Mouse (Mus musculus) layer of hippocampus, adult 2 months (tissue): Measurements from ENCODE around the gene Zfp69. TPM values are rescaled to one million over a fixed set of nuclear protein-coding genes. Genes with fewer than 3 reads are reported as not detected.

Experiments
- DNase-seq, 2 experiments: peaks; one replicate each; pipeline ENCODE4 v3.0.0; 2022; ENCODE audit warnings: low spot score in 2 of 2
- H3K27ac ChIP-seq: fragments of 200-600 bp; 2 replicates; pipeline ENCODE4 v1.8.1; 2022
- H3K4me3 ChIP-seq: fragments of 200-600 bp; 2 replicates; pipeline ENCODE4 v1.8.1; 2022; ENCODE audit warnings: mild to moderate bottlenecking
- CTCF ChIP-seq: fragments of 200-600 bp; conservative IDR thresholded peaks from 2 replicates; pipeline ENCODE4 v1.8.1; 2022; ENCODE audit warnings: antibody characterized with exemption, mild to moderate bottlenecking, moderate library complexity
- long read RNA-seq, 2 experiments: library from polyadenylated mRNA; stranded (forward); transcript quantifications; one replicate each; pipeline ENCODE4 v2.0.0; 2021; ENCODE audit warnings: borderline mapping rate in 2 of 2
- total RNA-seq, 2 experiments: library from RNA; stranded (reverse); gene quantifications; 2 replicates each; pipeline ENCODE4 v1.2.3; 2021

Gene Zfp69
- total RNA-seq, result 1 to 10 TPM; 1.5 to 1.7 TPM
- long read RNA-seq, experiment 1, result 0 reads
- long read RNA-seq, experiment 2, partial matches to known transcripts, result 0 of 4 reads
- long read RNA-seq, experiment 2, other reads (novel, unspliced or antisense), result 4 of 4 reads

DNA sequence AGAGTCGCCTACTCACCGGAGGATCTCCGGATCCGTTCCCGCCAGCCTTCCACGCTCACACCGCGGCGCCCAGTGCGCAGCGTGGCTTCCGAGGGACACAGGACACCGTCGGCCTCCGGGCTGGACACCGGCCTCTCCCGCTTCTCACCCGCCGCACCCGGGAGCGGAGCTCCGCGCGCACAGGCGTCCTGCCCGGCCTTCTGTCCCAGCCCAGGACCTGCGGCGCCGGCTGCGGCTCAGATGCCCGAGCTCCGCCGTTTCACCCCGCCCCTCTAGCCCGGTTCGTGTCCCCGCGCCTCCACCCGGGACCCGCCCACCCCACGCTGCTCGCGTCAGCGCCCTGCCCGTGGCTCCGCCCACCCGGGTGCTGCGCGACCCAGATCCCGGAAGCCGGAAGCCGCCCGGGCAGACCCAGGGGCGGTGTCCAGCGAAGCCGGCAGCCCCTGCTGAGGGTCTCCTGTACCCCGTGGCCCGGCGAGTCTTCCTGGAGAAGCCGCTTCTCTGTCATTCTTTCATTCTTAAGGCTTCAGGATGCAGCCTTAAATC, at the start of gene Zfp69:
Gene Zfp69 (minus strand): TSS at position 272 of the 546 bp plus-strand sequence.
- Histone ChIP-seq H3K4me3 (peak within 1 kb of the TSS; percentile 61), H3K27ac (peak within 1 kb of the TSS; percentile 93)
- TF ChIP-seq CTCF, result no peak
- peak; percentile 84 to 87 for DNase-seq

DNA sequence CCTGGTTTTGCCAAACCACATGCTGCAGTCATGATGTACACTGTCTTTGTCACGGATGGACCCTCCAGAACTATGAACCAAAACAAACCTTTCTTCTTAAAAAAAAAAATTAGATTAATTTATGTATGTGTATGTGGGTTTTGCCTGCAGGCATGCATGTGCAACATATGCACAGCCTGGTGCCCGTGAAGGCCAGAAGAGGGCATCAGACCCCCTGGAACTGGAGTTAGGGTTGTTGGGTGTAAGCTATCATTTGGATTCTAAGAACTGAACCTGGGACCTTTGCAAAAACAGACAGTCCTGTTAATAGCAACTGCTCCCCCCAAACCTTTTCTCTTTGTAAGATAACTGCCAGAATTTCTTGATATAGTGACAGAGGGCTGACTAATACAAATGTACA, 49.5 kb upstream of the Zfp69 start:
- DNase-seq, result no peak
- H3K4me3 ChIP-seq, result no peak overlapping the region
- peak; percentile 41 for TF ChIP-seq CTCF
- peak overlapping the region; percentile 90 for H3K27ac ChIP-seq

GRCm38 (mm10) chr4:120995911-120996310, 44.4 kb upstream of the Zfp69 start:
- no peak for DNase-seq
- Histone ChIP-seq H3K4me3 (no peak overlapping the region), H3K27ac (peak overlapping the region; percentile 11; the same call in 1 of the 2 replicates)
- no peak for TF ChIP-seq CTCF

DNA sequence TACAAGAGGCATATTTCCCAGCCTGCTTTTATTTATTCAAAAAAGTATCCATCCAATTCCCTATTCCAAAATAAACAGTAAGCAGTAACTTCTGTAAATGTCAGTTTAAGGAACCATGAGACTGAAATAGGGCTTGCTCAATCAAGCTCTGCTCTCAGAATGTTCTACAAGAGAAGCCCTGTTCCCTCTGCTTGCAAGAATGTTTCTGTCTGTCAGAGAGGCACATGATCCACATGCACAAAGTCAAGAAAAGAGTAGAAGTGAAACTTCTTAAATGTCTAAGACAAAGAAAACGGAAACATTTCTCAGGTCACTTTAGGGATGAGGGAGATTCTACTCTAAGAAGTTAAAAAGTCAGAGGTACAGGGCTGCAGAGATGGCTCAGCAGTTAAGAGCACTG, 41.5 kb upstream of the Zfp69 start:
- Histone ChIP-seq H3K27ac (peak overlapping the region; percentile 21; the same call in 1 of the 2 replicates), H3K4me3 (no peak overlapping the region)
- TF ChIP-seq CTCF, result no peak
- DNase-seq, result no peak

GRCm38 (mm10) chr4:120992284-120992683, 40.8 kb upstream of the Zfp69 start:
- H3K27ac ChIP-seq, result peak overlapping the region; percentile 21; the same call in 1 of the 2 replicates
- H3K4me3 ChIP-seq, result no peak overlapping the region
- DNase-seq, result no peak
- TF ChIP-seq CTCF, result no peak

- TF ChIP-seq CTCF, result no peak
- Histone ChIP-seq H3K4me3 (no peak overlapping the region), H3K27ac (no peak overlapping the region; the same call in 1 of the 2 replicates)
- no peak for DNase-seq
Observed at GRCm38 (mm10) chr4:120987319-120987718, 35.8 kb upstream of the Zfp69 start.

DNA sequence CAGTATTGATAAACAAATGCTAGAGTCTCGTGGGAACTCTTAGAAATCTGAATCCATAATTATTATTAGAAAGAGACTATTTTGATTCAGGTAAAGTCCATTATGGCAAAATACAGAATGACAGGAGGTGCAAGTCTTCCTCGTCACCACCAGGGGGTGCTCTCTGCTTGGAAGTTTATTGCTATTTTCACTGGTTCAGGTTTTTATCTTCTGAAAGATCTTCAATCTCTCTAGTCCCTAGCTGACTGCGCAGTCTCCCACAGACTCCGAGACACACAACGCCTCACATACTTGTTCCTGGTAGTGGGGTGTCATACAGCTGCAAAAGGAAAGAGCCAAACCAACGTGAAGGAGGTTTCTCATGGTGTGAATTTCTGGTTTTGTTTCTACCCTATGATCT, 34.9 kb upstream of the Zfp69 start:
- TF ChIP-seq CTCF, result peak; percentile 98
- Histone ChIP-seq H3K27ac (no peak overlapping the region; the same call in 1 of the 2 replicates), H3K4me3 (no peak overlapping the region)
- DNase-seq, result peak; percentile 44 to 55

DNA sequence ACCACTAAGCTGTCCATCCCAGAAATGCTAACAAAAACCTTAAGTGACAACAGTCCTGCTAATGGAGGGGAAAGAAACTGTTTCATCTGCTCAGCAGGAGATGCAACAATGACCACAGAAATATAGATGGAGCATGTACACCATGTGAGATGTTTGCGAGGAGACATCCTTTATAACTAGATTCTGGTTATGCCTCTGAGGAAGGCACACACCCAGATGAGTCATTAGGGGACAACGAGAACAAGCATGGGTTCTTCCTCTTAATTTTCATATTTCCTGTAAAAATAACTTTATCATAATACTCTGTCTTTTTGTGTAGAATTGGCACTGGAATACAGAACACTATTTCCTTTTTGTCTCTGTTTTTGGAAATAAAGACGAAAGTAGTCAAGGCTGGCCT, 26.7 kb upstream of the Zfp69 start:
- no peak for DNase-seq
- no peak overlapping the region for H3K27ac ChIP-seq
- no peak for TF ChIP-seq CTCF
- H3K4me3 ChIP-seq, result no peak overlapping the region

DNA sequence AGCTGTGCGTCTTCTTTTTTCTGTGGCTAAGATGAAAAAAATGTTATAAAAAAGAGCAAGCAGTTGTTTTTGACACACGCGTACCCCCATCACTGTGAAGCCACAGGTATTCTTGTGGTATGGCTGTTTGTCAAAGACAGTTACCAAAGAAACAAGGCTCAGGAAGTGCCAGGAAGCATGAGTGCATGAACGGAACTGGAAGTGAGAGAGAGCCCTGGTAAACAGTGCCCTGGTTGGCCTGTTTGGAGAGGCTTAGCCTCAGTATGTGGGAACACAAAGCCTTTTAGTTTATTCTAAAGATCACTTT, 23.9 kb upstream of the Zfp69 start:
- H3K4me3 ChIP-seq, result no peak overlapping the region
- DNase-seq, result no peak
- H3K27ac ChIP-seq, result peak overlapping the region; percentile 61; the same call in 1 of the 2 replicates
- no peak for TF ChIP-seq CTCF

GRCm38 (mm10) chr4:120974711-120975427, 23.4 kb upstream of the Zfp69 start:
- H3K27ac ChIP-seq, result peak overlapping the region; percentile 61
- H3K4me3 ChIP-seq, result no peak overlapping the region
- no peak for TF ChIP-seq CTCF
- DNase-seq, result peak in 1 of 2 experiments; percentile 49

DNA sequence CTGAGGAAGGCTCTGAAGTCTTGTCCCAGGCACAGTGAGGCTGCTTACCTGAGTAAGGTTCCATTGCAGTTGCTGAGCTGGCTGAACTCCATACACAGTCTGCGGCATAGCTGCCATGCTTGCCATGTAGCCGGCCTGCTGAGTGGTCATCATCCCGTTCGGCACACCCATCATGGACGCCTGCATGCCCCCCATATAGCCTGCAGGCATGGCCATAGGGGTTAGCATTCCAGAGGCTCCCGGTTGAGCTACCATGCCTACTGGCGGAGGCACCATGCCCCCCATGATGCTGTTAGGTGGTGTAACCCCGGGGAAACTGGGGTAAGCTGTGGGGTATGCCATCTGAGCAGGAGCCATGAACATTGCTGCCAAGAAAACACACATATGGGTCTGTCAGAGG, 20.3 kb upstream of the Zfp69 start:
- TF ChIP-seq CTCF, result no peak
- DNase-seq, result no peak
- Histone ChIP-seq H3K27ac (no peak overlapping the region), H3K4me3 (no peak overlapping the region)

- peak; percentile 34 to 52 for DNase-seq
- H3K27ac ChIP-seq, result no peak overlapping the region
Observed at GRCm38 (mm10) chr4:120969382-120970146, 18.1 kb upstream of the Zfp69 start.

DNA sequence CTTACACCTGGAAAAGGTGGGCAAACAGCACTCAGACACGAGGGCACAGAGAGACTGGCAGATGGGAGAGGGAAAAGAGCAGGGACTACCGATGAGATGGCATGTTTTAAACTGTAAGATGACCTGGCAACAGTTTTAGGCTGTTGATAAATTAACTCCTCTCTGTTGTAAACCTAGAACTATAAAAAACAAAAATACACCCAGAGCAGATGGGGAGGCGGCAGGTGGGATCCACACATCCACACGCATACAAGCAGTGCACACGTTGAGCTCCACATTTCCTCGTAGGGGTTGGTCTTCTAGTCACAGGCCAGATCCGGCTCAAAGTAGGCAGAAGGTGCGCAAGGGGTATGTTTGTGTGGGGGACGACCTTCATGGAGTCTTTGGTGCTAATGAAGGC, 17.0 kb upstream of the Zfp69 start:
- no peak for DNase-seq
- Histone ChIP-seq H3K4me3 (no peak overlapping the region), H3K27ac (no peak overlapping the region)
- no peak for TF ChIP-seq CTCF

More at GRCm38 (mm10) chr4:120969382-120970146, 18.1 kb upstream of the Zfp69 start:
- no peak overlapping the region for H3K4me3 ChIP-seq
- peak; percentile 86 for TF ChIP-seq CTCF
